ENCODE assay signal across 8 mouse cellular contexts in the genomic region with DNA sequence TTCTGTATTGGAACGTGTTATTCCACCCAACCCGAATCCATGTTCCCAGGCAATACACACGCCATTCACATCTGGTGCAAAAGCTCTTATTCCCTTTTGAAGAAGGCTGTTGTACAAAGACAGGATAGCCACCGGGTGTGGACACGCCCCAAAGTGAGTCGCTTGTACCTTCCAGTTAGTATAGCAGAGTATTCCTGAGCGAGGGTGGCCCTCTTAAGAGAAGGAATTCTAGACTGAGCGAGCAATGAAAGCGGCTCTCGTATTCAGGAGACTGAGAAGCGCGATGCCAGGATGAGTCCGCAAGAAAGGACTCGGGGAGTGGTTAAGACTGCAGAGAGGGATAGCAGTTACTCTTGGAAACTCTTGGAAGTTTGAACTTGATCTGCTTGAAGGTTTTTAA. TPM values are rescaled to one million over a fixed set of nuclear protein-coding genes. Genes with fewer than 3 reads are reported as not detected.
DNase-seq lines count a peak whose midpoint lies in the region; ATAC-seq and TF ChIP-seq lines count a peak whose summit lies in the region.

No protein-coding gene starts in this region.

- DNase-seq in cerebellum, adult 2 months = peak; percentile 14 to 21
- DNase-seq in cerebellum, postnatal 36 days = no peak
- DNase-seq in kidney, adult 11 months = peak; percentile 24
- DNase-seq in lung, postnatal 10 days = peak; percentile 19
- no peak for DNase-seq in stomach, postnatal 0 days (ENCODE audit: low spot score)
- DNase-seq in left cerebral cortex, adult 11 months (ENCODE audit: low spot score) = no peak

- H3K4me1 ChIP-seq in cerebellum, adult 2 months (ENCODE audit: control insufficient read depth, insufficient read depth, low read length) = peaks cover 4% of the 10 kb centered on the region; the same call in 1 of the 2 replicates
- peaks cover 2% of the 10 kb centered on the region for H3K4me1 ChIP-seq in bone marrow, adult 2 months (ENCODE audit: control insufficient read depth, insufficient read depth, low read length)
- peaks cover 27% of the 10 kb centered on the region for H3K4me1 ChIP-seq in forebrain, embryonic 12.5 days
- peaks cover 4% of the 10 kb centered on the region; the same call in 1 of the 2 replicates for H3K4me1 ChIP-seq in stomach, postnatal 0 days (replicated peaks; ENCODE audit: control insufficient read depth, insufficient read depth)

- peak overlapping the region; percentile 80 for H3K4me2 ChIP-seq in forebrain, embryonic 12.5 days
- H3K4me2 ChIP-seq in stomach, postnatal 0 days (replicated peaks; ENCODE audit: low read depth) = peak overlapping the region; percentile 87

- H3K9ac ChIP-seq in forebrain, embryonic 12.5 days = peak overlapping the region; percentile 27; the same call in 1 of the 2 replicates
- peak overlapping the region; percentile 68 for H3K9ac ChIP-seq in stomach, postnatal 0 days (ENCODE audit: low read length)

- no peak for ATAC-seq in forebrain, embryonic 12.5 days (ENCODE audit: low FRiP score)
- no peak for ATAC-seq in stomach, postnatal 0 days (ENCODE audit: low FRiP score, low TSS enrichment)

- TF ChIP-seq EP300 in stomach, postnatal 0 days (optimal IDR thresholded peaks at IDR 0.05) = no peak

- peaks cover 6% of the 10 kb centered on the region for H3K36me3 ChIP-seq in forebrain, embryonic 12.5 days (replicated peaks)
- no peaks in the 10 kb centered on the region for H3K36me3 ChIP-seq in stomach, postnatal 0 days (ENCODE audit: control insufficient read depth, insufficient read depth, low read length)

- no peak overlapping the region for H3K27ac ChIP-seq in cerebellum, adult 2 months (ENCODE audit: insufficient read depth, low read length)
- H3K27ac ChIP-seq in bone marrow, adult 2 months (ENCODE audit: control insufficient read depth, insufficient read depth, low read depth, low read length, poor library complexity) = no peak overlapping the region
- H3K27ac ChIP-seq in forebrain, embryonic 12.5 days = no peak overlapping the region
- H3K27ac ChIP-seq in stomach, postnatal 0 days (replicated peaks) = no peak overlapping the region; the same call in 1 of the 2 replicates

- H3K4me3 ChIP-seq in cerebellum, adult 2 months (replicated peaks; ENCODE audit: insufficient read depth, low read depth, low read length) = peak overlapping the region; percentile 86
- peak overlapping the region; percentile 3 for H3K4me3 ChIP-seq in bone marrow, adult 2 months (replicated peaks; ENCODE audit: control insufficient read depth, low read depth, low read length)
- H3K4me3 ChIP-seq in forebrain, embryonic 12.5 days (replicated peaks) = peak overlapping the region; percentile 81
- peak overlapping the region; percentile 54 for H3K4me3 ChIP-seq in stomach, postnatal 0 days (ENCODE audit: low read depth, low read length)

- TF ChIP-seq CTCF in cerebellum, adult 2 months (IDR thresholded peaks at IDR 0.05; ENCODE audit: borderline replicate concordance, insufficient read depth, low read depth, low read length) = no peak
- TF ChIP-seq CTCF in bone marrow, adult 2 months (IDR thresholded peaks at IDR 0.05; ENCODE audit: control insufficient read depth, insufficient read depth, low read length) = no peak
- TF ChIP-seq CTCF in stomach, postnatal 0 days (IDR thresholded peaks at IDR 0.05; ENCODE audit: low read depth) = no peak

- WGBS in cerebellum, adult 2 months = 3% methylated on average over 14 of the region's 14 CpGs
- 6% methylated on average over 14 of the region's 14 CpGs for WGBS in bone marrow, adult 2 months
- WGBS in forebrain, embryonic 12.5 days = 4% methylated on average over 14 of the region's 14 CpGs
- WGBS in stomach, postnatal 0 days = 4% methylated on average over 14 of the region's 14 CpGs

- H3K27me3 ChIP-seq in cerebellum, adult 2 months (ENCODE audit: control insufficient read depth, insufficient read depth, low read length) = no peaks in the 10 kb centered on the region
- no peaks in the 10 kb centered on the region for H3K27me3 ChIP-seq in forebrain, embryonic 12.5 days
- no peaks in the 10 kb centered on the region for H3K27me3 ChIP-seq in stomach, postnatal 0 days (ENCODE audit: control insufficient read depth, insufficient read depth, low read length)

- no peaks in the 10 kb centered on the region for H3K9me3 ChIP-seq in forebrain, embryonic 12.5 days
- H3K9me3 ChIP-seq in stomach, postnatal 0 days (ENCODE audit: control insufficient read depth, low read length) = no peaks in the 10 kb centered on the region

- TF ChIP-seq POLR2A in cerebellum, adult 2 months (IDR thresholded peaks at IDR 0.05; ENCODE audit: borderline replicate concordance, insufficient read depth, low read length) = no peak
- TF ChIP-seq POLR2A in bone marrow, adult 2 months (IDR thresholded peaks at IDR 0.05; ENCODE audit: borderline replicate concordance, control insufficient read depth, low read depth, low read length) = no peak

RNA-seq across cellular contexts. Expression of a gene that starts 1.3 kb away (rescaled TPM):
- 9.1 and 9.3 TPM in 2 replicates for polyA plus RNA-seq in cerebellum, adult 2 months (2012; rRNA removed)
- polyA plus RNA-seq in bone marrow, adult 2 months (2011; ENCODE audit: insufficient read depth, insufficient read length, low replicate concordance, missing spikeins) = 6.5 and 9.6 TPM in 2 replicates
- polyA plus RNA-seq in forebrain, embryonic 12.5 days (2016; fragmentation: Nextera tagmentation; extraction: Ambion mirVana) = 19.4 and 20.0 TPM in 2 replicates
- 5.2 and 5.7 TPM in 2 replicates for polyA plus RNA-seq in stomach, postnatal 0 days (2015; fragmentation: Nextera tagmentation; extraction: Ambion mirVana)

Comparison
In these comparisons a context has a peak if more than half of its experiments do, and no peak if none do; other contexts are left out.
1. DNase-seq: peak in cerebellum, adult 2 months (2 of 2), kidney, adult 11 months (single experiment) and lung, postnatal 10 days (single experiment); none in cerebellum, postnatal 36 days (0 of 2), stomach, postnatal 0 days (single experiment) and left cerebral cortex, adult 11 months (single experiment).
2. H3K4me3 ChIP-seq: peak in every context shown above with its lines; median percentile 86 in cerebellum, adult 2 months; 81 in forebrain, embryonic 12.5 days; 54 in stomach, postnatal 0 days; 3 in bone marrow, adult 2 months.